Mouse (Mus musculus): ENCODE results near the gene Mpeg1. TPM values are rescaled to one million over a fixed set of nuclear protein-coding genes. Genes with fewer than 3 reads are reported as not detected.

Gene Mpeg1
- polyA plus RNA-seq, 1 experiment from 2014 or later = 1.3 TPM

- no peaks in the 10 kb centered on the region for H3K27me3 ChIP-seq (ENCODE audit: control insufficient read depth, insufficient read depth, low read length)
- no peaks in the 10 kb centered on the region for H3K9me3 ChIP-seq (ENCODE audit: control insufficient read depth, low read depth, low read length)
- no peak overlapping the region for H3K4me2 ChIP-seq (replicated peaks; ENCODE audit: low read depth, low read length)
- peak overlapping the region; percentile 48; the same call in 1 of the 2 replicates for H3K27ac ChIP-seq (ENCODE audit: low read length)
- 66% methylated on average over 3 of the region's 3 CpGs for WGBS
- H3K4me3 ChIP-seq (ENCODE audit: low read depth, low read length) = no peak overlapping the region
- ATAC-seq (ENCODE audit: insufficient number of reproducible peaks, insufficient read depth, low FRiP score, low read depth) = no peak
- peaks cover 9% of the 10 kb centered on the region; the same call in 1 of the 2 replicates for H3K4me1 ChIP-seq (ENCODE audit: control insufficient read depth, insufficient read depth, low read length)
- no peak overlapping the region for H3K9ac ChIP-seq (replicated peaks; ENCODE audit: low read depth, low read length)
- H3K36me3 ChIP-seq (ENCODE audit: control insufficient read depth, insufficient read depth, low read length) = peaks cover 15% of the 10 kb centered on the region
Observed at GRCm38 (mm10) chr19:12471866-12472265, 11.3 kb downstream of the Mpeg1 start.

- peak; percentile 39; the same call in 1 of the 2 replicates for ATAC-seq (ENCODE audit: insufficient number of reproducible peaks, insufficient read depth, low FRiP score, low read depth)
- H3K27ac ChIP-seq (ENCODE audit: low read length) = peak overlapping the region; percentile 45; the same call in 1 of the 2 replicates
- H3K4me2 ChIP-seq (replicated peaks; ENCODE audit: low read depth, low read length) = no peak overlapping the region
- no peak overlapping the region for H3K9ac ChIP-seq (replicated peaks; ENCODE audit: low read depth, low read length)
- H3K27me3 ChIP-seq (ENCODE audit: control insufficient read depth, insufficient read depth, low read length) = no peaks in the 10 kb centered on the region
- peaks cover 9% of the 10 kb centered on the region; the same call in 1 of the 2 replicates for H3K4me1 ChIP-seq (ENCODE audit: control insufficient read depth, insufficient read depth, low read length)
- no peaks in the 10 kb centered on the region for H3K9me3 ChIP-seq (ENCODE audit: control insufficient read depth, low read depth, low read length)
- 73% methylated on average over 5 of the region's 5 CpGs for WGBS
- no peak overlapping the region for H3K4me3 ChIP-seq (ENCODE audit: low read depth, low read length)
- H3K36me3 ChIP-seq (ENCODE audit: control insufficient read depth, insufficient read depth, low read length) = peaks cover 15% of the 10 kb centered on the region
Observed at GRCm38 (mm10) chr19:12472381-12472976, 11.9 kb downstream of the Mpeg1 start.

GRCm38 (mm10) chr19:12473201-12473641, 12.6 kb downstream of the Mpeg1 start:
- H3K36me3 ChIP-seq (ENCODE audit: control insufficient read depth, insufficient read depth, low read length) = peaks cover 20% of the 10 kb centered on the region
- H3K27me3 ChIP-seq (ENCODE audit: control insufficient read depth, insufficient read depth, low read length) = no peaks in the 10 kb centered on the region
- H3K4me3 ChIP-seq (ENCODE audit: low read depth, low read length) = no peak overlapping the region
- H3K9ac ChIP-seq (replicated peaks; ENCODE audit: low read depth, low read length) = no peak overlapping the region
- peaks cover 9% of the 10 kb centered on the region; the same call in 1 of the 2 replicates for H3K4me1 ChIP-seq (ENCODE audit: control insufficient read depth, insufficient read depth, low read length)
- WGBS = 65% methylated on average over 4 of the region's 4 CpGs
- H3K9me3 ChIP-seq (ENCODE audit: control insufficient read depth, low read depth, low read length) = no peaks in the 10 kb centered on the region
- H3K4me2 ChIP-seq (replicated peaks; ENCODE audit: low read depth, low read length) = no peak overlapping the region
- ATAC-seq (ENCODE audit: insufficient number of reproducible peaks, insufficient read depth, low FRiP score, low read depth) = no peak
- peak overlapping the region; percentile 45; the same call in 1 of the 2 replicates for H3K27ac ChIP-seq (ENCODE audit: low read length)

- H3K9ac ChIP-seq (replicated peaks; ENCODE audit: low read depth, low read length) = no peak overlapping the region
- no peak overlapping the region for H3K4me3 ChIP-seq (ENCODE audit: low read depth, low read length)
- H3K36me3 ChIP-seq (ENCODE audit: control insufficient read depth, insufficient read depth, low read length) = peaks cover 23% of the 10 kb centered on the region
- WGBS = 95% methylated on average over 4 of the region's 4 CpGs
- peaks cover 9% of the 10 kb centered on the region; the same call in 1 of the 2 replicates for H3K4me1 ChIP-seq (ENCODE audit: control insufficient read depth, insufficient read depth, low read length)
- H3K9me3 ChIP-seq (ENCODE audit: control insufficient read depth, low read depth, low read length) = no peaks in the 10 kb centered on the region
- H3K27me3 ChIP-seq (ENCODE audit: control insufficient read depth, insufficient read depth, low read length) = no peaks in the 10 kb centered on the region
- H3K4me2 ChIP-seq (replicated peaks; ENCODE audit: low read depth, low read length) = no peak overlapping the region
- ATAC-seq (ENCODE audit: insufficient number of reproducible peaks, insufficient read depth, low FRiP score, low read depth) = no peak
- no peak overlapping the region for H3K27ac ChIP-seq (ENCODE audit: low read length)
Observed at GRCm38 (mm10) chr19:12473951-12474350, 13.4 kb downstream of the Mpeg1 start.

GRCm38 (mm10) chr19:12475380-12476250, 15.0 kb downstream of the Mpeg1 start:
- peak; percentile 91 for ATAC-seq (ENCODE audit: insufficient number of reproducible peaks, insufficient read depth, low FRiP score, low read depth)
- Histone ChIP-seq H3K36me3 (ENCODE audit: control insufficient read depth, insufficient read depth, low read length) (peaks cover 21% of the 10 kb centered on the region), H3K4me3 (ENCODE audit: low read depth, low read length) (no peak overlapping the region), H3K9me3 (ENCODE audit: control insufficient read depth, low read depth, low read length) (no peaks in the 10 kb centered on the region), H3K4me1 (ENCODE audit: control insufficient read depth, insufficient read depth, low read length) (peaks cover 9% of the 10 kb centered on the region; the same call in 1 of the 2 replicates), H3K27me3 (ENCODE audit: control insufficient read depth, insufficient read depth, low read length) (no peaks in the 10 kb centered on the region), H3K9ac (replicated peaks; ENCODE audit: low read depth, low read length) (no peak overlapping the region), H3K4me2 (replicated peaks; ENCODE audit: low read depth, low read length) (no peak overlapping the region), H3K27ac (ENCODE audit: low read length) (peak overlapping the region; percentile 74; the same call in 1 of the 2 replicates)
- WGBS = 55% methylated on average over 15 of the region's 15 CpGs

GRCm38 (mm10) chr19:12476721-12477270, 16.2 kb downstream of the Mpeg1 start:
- no peak for ATAC-seq (ENCODE audit: insufficient number of reproducible peaks, insufficient read depth, low FRiP score, low read depth)
- Histone ChIP-seq H3K9me3 (ENCODE audit: control insufficient read depth, low read depth, low read length) (no peaks in the 10 kb centered on the region), H3K4me3 (ENCODE audit: low read depth, low read length) (no peak overlapping the region), H3K4me2 (replicated peaks; ENCODE audit: low read depth, low read length) (no peak overlapping the region), H3K4me1 (ENCODE audit: control insufficient read depth, insufficient read depth, low read length) (peaks cover 9% of the 10 kb centered on the region; the same call in 1 of the 2 replicates), H3K36me3 (ENCODE audit: control insufficient read depth, insufficient read depth, low read length) (peaks cover 30% of the 10 kb centered on the region), H3K9ac (replicated peaks; ENCODE audit: low read depth, low read length) (no peak overlapping the region), H3K27ac (ENCODE audit: low read length) (no peak overlapping the region), H3K27me3 (ENCODE audit: control insufficient read depth, insufficient read depth, low read length) (no peaks in the 10 kb centered on the region)
- WGBS = 47% methylated on average over 5 of the region's 5 CpGs

- no peak for ATAC-seq (ENCODE audit: insufficient number of reproducible peaks, insufficient read depth, low FRiP score, low read depth)
- no peaks in the 10 kb centered on the region for H3K27me3 ChIP-seq (ENCODE audit: control insufficient read depth, insufficient read depth, low read length)
- no peak overlapping the region for H3K4me3 ChIP-seq (ENCODE audit: low read depth, low read length)
- H3K36me3 ChIP-seq (ENCODE audit: control insufficient read depth, insufficient read depth, low read length) = peaks cover 38% of the 10 kb centered on the region; the same call in 1 of the 2 replicates
- 88% methylated on average over 6 of the region's 6 CpGs for WGBS
- H3K9me3 ChIP-seq (ENCODE audit: control insufficient read depth, low read depth, low read length) = no peaks in the 10 kb centered on the region
- H3K27ac ChIP-seq (ENCODE audit: low read length) = no peak overlapping the region
- H3K4me2 ChIP-seq (replicated peaks; ENCODE audit: low read depth, low read length) = no peak overlapping the region
- H3K4me1 ChIP-seq (ENCODE audit: control insufficient read depth, insufficient read depth, low read length) = peaks cover 9% of the 10 kb centered on the region; the same call in 1 of the 2 replicates
- no peak overlapping the region for H3K9ac ChIP-seq (replicated peaks; ENCODE audit: low read depth, low read length)
Observed at GRCm38 (mm10) chr19:12478369-12478768, 17.8 kb downstream of the Mpeg1 start.

- no peak overlapping the region for H3K4me3 ChIP-seq (ENCODE audit: low read depth, low read length)
- H3K9me3 ChIP-seq (ENCODE audit: control insufficient read depth, low read depth, low read length) = no peaks in the 10 kb centered on the region
- H3K4me1 ChIP-seq (ENCODE audit: control insufficient read depth, insufficient read depth, low read length) = peaks cover 11% of the 10 kb centered on the region; the same call in 1 of the 2 replicates
- H3K4me2 ChIP-seq (replicated peaks; ENCODE audit: low read depth, low read length) = no peak overlapping the region
- 68% methylated on average over 4 of the region's 4 CpGs for WGBS
- H3K9ac ChIP-seq (replicated peaks; ENCODE audit: low read depth, low read length) = no peak overlapping the region
- H3K27ac ChIP-seq (ENCODE audit: low read length) = no peak overlapping the region
- H3K27me3 ChIP-seq (ENCODE audit: control insufficient read depth, insufficient read depth, low read length) = no peaks in the 10 kb centered on the region
- ATAC-seq (ENCODE audit: insufficient number of reproducible peaks, insufficient read depth, low FRiP score, low read depth) = no peak
- H3K36me3 ChIP-seq (ENCODE audit: control insufficient read depth, insufficient read depth, low read length) = peaks cover 44% of the 10 kb centered on the region; the same call in 1 of the 2 replicates
Observed at GRCm38 (mm10) chr19:12483782-12484181, 23.2 kb downstream of the Mpeg1 start.

Data from stomach, embryonic 14.5 days (tissue).